8 mouse cellular contexts compared by ENCODE assay signal in genomic region chr9:100400366-100400765, GRCm38 (mm10).
DNase-seq lines count a peak whose midpoint lies in the region; ATAC-seq and TF ChIP-seq lines count a peak whose summit lies in the region.

No protein-coding gene starts in this region.

- TF ChIP-seq CTCF in left cerebral cortex, adult 2 months (IDR thresholded peaks at IDR 0.05) = peak; percentile 71

- intact Hi-C loops in left cerebral cortex, adult 2 months (cut with DNase I) = loop anchor here (2.0 to 5.0 kb wide), 2 partner anchors 554 to 633 kb away; no protein-coding TSS in a partner anchor

- no peaks in the 10 kb centered on the region for H3K9me3 ChIP-seq in neural tube, embryonic 15.5 days (replicated peaks)
- no peaks in the 10 kb centered on the region for H3K9me3 ChIP-seq in hindbrain, embryonic 13.5 days
- H3K9me3 ChIP-seq in neural tube, embryonic 11.5 days (ENCODE audit: control insufficient read depth, low read length) = no peaks in the 10 kb centered on the region

- H3K4me3 ChIP-seq in neural tube, embryonic 15.5 days (replicated peaks) = no peak overlapping the region
- H3K4me3 ChIP-seq in hindbrain, embryonic 13.5 days = no peak overlapping the region
- H3K4me3 ChIP-seq in left cerebral cortex, adult 2 months = no peak overlapping the region
- H3K4me3 ChIP-seq in neural tube, embryonic 11.5 days (ENCODE audit: low read depth, low read length) = no peak overlapping the region

- ATAC-seq in neural tube, embryonic 15.5 days (ENCODE audit: low FRiP score) = no peak
- ATAC-seq in hindbrain, embryonic 13.5 days (ENCODE audit: low FRiP score) = 0 out of 2 replicates have a peak, but pooled peaks have one; percentile 65
- ATAC-seq in neural tube, embryonic 11.5 days (ENCODE audit: insufficient read depth, low FRiP score, low TSS enrichment) = no peak

- H3K27me3 ChIP-seq in neural tube, embryonic 15.5 days (replicated peaks) = peaks cover 4% of the 10 kb centered on the region
- H3K27me3 ChIP-seq in hindbrain, embryonic 13.5 days = no peaks in the 10 kb centered on the region
- no peaks in the 10 kb centered on the region for H3K27me3 ChIP-seq in neural tube, embryonic 11.5 days (ENCODE audit: control insufficient read depth, insufficient read depth, low read length)

- DNase-seq in neural tube, embryonic 10.5 days (ENCODE audit: extremely low spot score, low spot score) = peak; percentile 40
- peak; percentile 48 for DNase-seq in T-cell, adult 2 months (ENCODE audit: low spot score)
- peak; percentile 72 for DNase-seq in embryo, embryonic 9.5 days (ENCODE audit: extremely low spot score)
- peak; percentile 48 to 56 for DNase-seq in left cerebral cortex, adult 2 months (ENCODE audit: extremely low spot score in 1 of 2, low spot score in 2 of 2)
- DNase-seq in neural tube, embryonic 11.5 days (ENCODE audit: low spot score) = peak; percentile 55
- no peak for DNase-seq in ovary, postnatal 36 days (ENCODE audit: low spot score)

- no peaks in the 10 kb centered on the region for H3K4me1 ChIP-seq in neural tube, embryonic 15.5 days
- H3K4me1 ChIP-seq in hindbrain, embryonic 13.5 days (replicated peaks) = 0 out of 2 replicates have a peak, but pooled peaks cover 4% of the 10 kb centered on the region
- no peaks in the 10 kb centered on the region for H3K4me1 ChIP-seq in neural tube, embryonic 11.5 days (ENCODE audit: control insufficient read depth, insufficient read depth, low read length)

- 20% methylated on average over 8 of the region's 8 CpGs for WGBS in neural tube, embryonic 15.5 days
- WGBS in hindbrain, embryonic 13.5 days = 23% methylated on average over 8 of the region's 8 CpGs
- WGBS in neural tube, embryonic 11.5 days = 26% methylated on average over 8 of the region's 8 CpGs

- no peaks in the 10 kb centered on the region for H3K36me3 ChIP-seq in neural tube, embryonic 15.5 days
- no peaks in the 10 kb centered on the region for H3K36me3 ChIP-seq in hindbrain, embryonic 13.5 days
- no peaks in the 10 kb centered on the region for H3K36me3 ChIP-seq in neural tube, embryonic 11.5 days (ENCODE audit: control insufficient read depth, insufficient read depth, low read length)

- H3K27ac ChIP-seq in neural tube, embryonic 15.5 days (replicated peaks) = no peak overlapping the region
- H3K27ac ChIP-seq in hindbrain, embryonic 13.5 days = no peak overlapping the region
- H3K27ac ChIP-seq in left cerebral cortex, adult 2 months = no peak overlapping the region
- no peak overlapping the region for H3K27ac ChIP-seq in neural tube, embryonic 11.5 days (ENCODE audit: low read depth, low read length)

- no peak overlapping the region for H3K9ac ChIP-seq in neural tube, embryonic 15.5 days (replicated peaks)
- H3K9ac ChIP-seq in hindbrain, embryonic 13.5 days = no peak overlapping the region
- no peak overlapping the region for H3K9ac ChIP-seq in neural tube, embryonic 11.5 days (ENCODE audit: low read length)

- H3K4me2 ChIP-seq in neural tube, embryonic 15.5 days = no peak overlapping the region
- no peak overlapping the region for H3K4me2 ChIP-seq in hindbrain, embryonic 13.5 days
- no peak overlapping the region for H3K4me2 ChIP-seq in neural tube, embryonic 11.5 days (ENCODE audit: low read depth)
